16 mouse cellular contexts compared by ENCODE assay signal in genomic region chr11:50847047-50847446, GRCm38 (mm10). TPM values are rescaled to one million over a fixed set of nuclear protein-coding genes. Genes with fewer than 3 reads are reported as not detected.
DNase-seq lines count a peak whose midpoint lies in the region; ATAC-seq and TF ChIP-seq lines count a peak whose summit lies in the region.
"Had no signal": no experiment of that assay in that cellular context is flagged by ENCODE, and none has a peak within 500 bp of the region (broad histone marks: within the 10 kb centered on the region; RNA-seq: fewer than 3 reads in every experiment).

No protein-coding gene starts in this region.

- peaks cover 8% of the 10 kb centered on the region; the same call in 1 of the 2 replicates for H3K4me1 ChIP-seq in forebrain, embryonic 14.5 days (ENCODE audit: control insufficient read depth, insufficient read depth, low read length)
- H3K4me1 ChIP-seq in forebrain, embryonic 15.5 days = peaks cover 13% of the 10 kb centered on the region
- H3K4me1 ChIP-seq in liver, embryonic 14.5 days (replicated peaks; ENCODE audit: control insufficient read depth in 2 of 2, insufficient read depth in 2 of 2, low read length in 1 of 2) = no peaks in the 10 kb centered on the region
- peaks cover 19 to 55% of the 10 kb centered on the region in 2 experiments for H3K4me1 ChIP-seq in CH12.LX (ENCODE audit: control insufficient read depth in 1 of 2, insufficient read depth in 2 of 2)
- H3K4me1 ChIP-seq in cortical plate, adult 2 months (ENCODE audit: control insufficient read depth, insufficient read depth, low read length) = no peaks in the 10 kb centered on the region

- in situ Hi-C loops in CH12.LX (cut with MboI; ENCODE audit: low pct_ligation_motif_present, low pct_unique_long_range_greater_than_20kb, low sequenced_read_pairs) = no loop called here

- no peaks in the 10 kb centered on the region for H3K9me3 ChIP-seq in forebrain, embryonic 14.5 days (replicated peaks; ENCODE audit: control insufficient read depth, low read length)
- no peaks in the 10 kb centered on the region for H3K9me3 ChIP-seq in forebrain, embryonic 15.5 days
- no peaks in the 10 kb centered on the region for H3K9me3 ChIP-seq in liver, embryonic 14.5 days (ENCODE audit: control insufficient read depth, low read length)
- peaks cover 17% of the 10 kb centered on the region for H3K9me3 ChIP-seq in CH12.LX (replicated peaks; ENCODE audit: low read length)
- H3K9me3 ChIP-seq: kidney, embryonic 15.5 days had no signal

- no peaks in the 10 kb centered on the region for H3K36me3 ChIP-seq in forebrain, embryonic 14.5 days (ENCODE audit: control insufficient read depth, insufficient read depth, low read length)
- no peaks in the 10 kb centered on the region for H3K36me3 ChIP-seq in forebrain, embryonic 15.5 days
- no peaks in the 10 kb centered on the region for H3K36me3 ChIP-seq in liver, embryonic 14.5 days (replicated peaks; ENCODE audit: control insufficient read depth, insufficient read depth, low read depth)
- no peaks in the 10 kb centered on the region for H3K36me3 ChIP-seq in CH12.LX (replicated peaks in 1 of 2; ENCODE audit: control insufficient read depth in 1 of 2, insufficient read depth in 1 of 2, low read length in 1 of 2)
- H3K36me3 ChIP-seq: kidney, embryonic 15.5 days had no signal

- peak; percentile 42 for TF ChIP-seq CTCF in liver, embryonic 14.5 days (IDR thresholded peaks at IDR 0.05; ENCODE audit: low read depth)
- TF ChIP-seq CTCF in CH12.LX (conservative IDR thresholded peaks at IDR 0.05 in 1 of 2, IDR thresholded peaks at IDR 0.05 in 1 of 2; ENCODE audit: low read depth in 2 of 2, low read length in 2 of 2) = peak in 1 of 2 experiments; percentile 30; a peak in 2 of 4 replicates
- peak; percentile 54 for TF ChIP-seq CTCF in cortical plate, adult 2 months (IDR thresholded peaks at IDR 0.05; ENCODE audit: extremely low read depth, insufficient read depth, low read length)

- H3K4me3 ChIP-seq in forebrain, embryonic 14.5 days (ENCODE audit: low read depth, low read length) = no peak overlapping the region
- H3K4me3 ChIP-seq in forebrain, embryonic 15.5 days = no peak overlapping the region
- no peak overlapping the region for H3K4me3 ChIP-seq in liver, embryonic 14.5 days (ENCODE audit: insufficient read depth in 1 of 2, low read depth in 2 of 2, low read length in 2 of 2)
- no peak overlapping the region for H3K4me3 ChIP-seq in CH12.LX (replicated peaks in 1 of 3; ENCODE audit: low read depth in 2 of 3, low read length in 2 of 3, poor library complexity in 1 of 3)
- H3K4me3 ChIP-seq in cortical plate, adult 2 months (ENCODE audit: insufficient read depth, low read length) = no peak overlapping the region
- H3K4me3 ChIP-seq: kidney, embryonic 15.5 days had no signal

- no peak for TF ChIP-seq EP300 in liver, embryonic 14.5 days (IDR thresholded peaks at IDR 0.05; ENCODE audit: low read depth)
- TF ChIP-seq EP300 in CH12.LX (IDR thresholded peaks at IDR 0.05; ENCODE audit: low read length) = no peak

- no peak overlapping the region for H3K9ac ChIP-seq in forebrain, embryonic 14.5 days (ENCODE audit: low read length)
- no peak overlapping the region for H3K9ac ChIP-seq in forebrain, embryonic 15.5 days (replicated peaks)
- no peak overlapping the region for H3K9ac ChIP-seq in liver, embryonic 14.5 days (replicated peaks)
- no peak overlapping the region for H3K9ac ChIP-seq in CH12.LX (ENCODE audit: insufficient read depth, low read depth)
- H3K9ac ChIP-seq: kidney, embryonic 15.5 days had no signal

- no peak overlapping the region for H3K4me2 ChIP-seq in forebrain, embryonic 14.5 days (ENCODE audit: low read length)
- no peak overlapping the region for H3K4me2 ChIP-seq in forebrain, embryonic 15.5 days (replicated peaks)
- no peak overlapping the region for H3K4me2 ChIP-seq in liver, embryonic 14.5 days (ENCODE audit: low read depth)
- no peak overlapping the region for H3K4me2 ChIP-seq in CH12.LX (ENCODE audit: insufficient read depth, low read depth, poor library complexity, severe bottlenecking)
- H3K4me2 ChIP-seq: kidney, embryonic 15.5 days had no signal

- no peak overlapping the region for H3K27ac ChIP-seq in forebrain, embryonic 14.5 days (ENCODE audit: low read depth, low read length)
- no peak overlapping the region for H3K27ac ChIP-seq in forebrain, embryonic 15.5 days (replicated peaks)
- H3K27ac ChIP-seq in liver, embryonic 14.5 days = no peak overlapping the region
- H3K27ac ChIP-seq in CH12.LX (ENCODE audit: insufficient read depth, low read depth) = no peak overlapping the region
- H3K27ac ChIP-seq in cortical plate, adult 2 months (ENCODE audit: insufficient read depth, low read length) = no peak overlapping the region
- H3K27ac ChIP-seq: kidney, embryonic 15.5 days had no signal

- WGBS in forebrain, embryonic 14.5 days = 61% methylated on average over 5 of the region's 5 CpGs
- 67% methylated on average over 5 of the region's 5 CpGs for WGBS in forebrain, embryonic 15.5 days
- WGBS in liver, embryonic 14.5 days (ENCODE audit: insufficient replicate concordance) = 66% methylated on average over 5 of the region's 5 CpGs

- no peak; the same call in 1 of the 2 replicates for TF ChIP-seq RAD21 in CH12.LX (IDR thresholded peaks at IDR 0.05; ENCODE audit: low read depth, low read length)

- no peak for ATAC-seq in forebrain, embryonic 14.5 days
- no peak for ATAC-seq in forebrain, embryonic 15.5 days (replicated peaks)
- no peak for ATAC-seq in liver, embryonic 14.5 days (ENCODE audit: insufficient read depth)

- peak; percentile 23 for DNase-seq in forebrain, embryonic 14.5 days (ENCODE audit: low spot score)
- DNase-seq in liver, embryonic 14.5 days (ENCODE audit: low read depth in 3 of 3, low spot score in 3 of 3) = no peak
- DNase-seq in liver = no peak
- DNase-seq in CH12.LX (ENCODE audit: extremely low read depth) = peak; percentile 25
- no peak for DNase-seq in adrenal gland, postnatal 14 days
- DNase-seq in yolk sac, embryonic 10.5 days (ENCODE audit: low spot score) = no peak
- DNase-seq: adrenal gland, postnatal 10 days had no signal

- TF ChIP-seq POLR2A in CH12.LX (IDR thresholded peaks at IDR 0.05; ENCODE audit: low read depth, low read length) = no peak
- TF ChIP-seq POLR2A in cortical plate, adult 2 months (IDR thresholded peaks at IDR 0.05; ENCODE audit: extremely low read depth, insufficient read depth, low read length) = no peak

- dilution Hi-C loops in CH12.LX (cut with MboI; ENCODE audit: extremely low pct_ligation_motif_present, extremely low pct_unique_long_range_greater_than_20kb, low sequenced_read_pairs) = no loop called here

- no peaks in the 10 kb centered on the region for H3K79me2 ChIP-seq in CH12.LX (replicated peaks; ENCODE audit: control insufficient read depth, extremely low read depth, insufficient read depth, poor library complexity, severe bottlenecking)

- peaks cover 44% of the 10 kb centered on the region for H3K27me3 ChIP-seq in forebrain, embryonic 14.5 days (replicated peaks; ENCODE audit: control insufficient read depth, insufficient read depth, low read length)
- peaks cover 36% of the 10 kb centered on the region for H3K27me3 ChIP-seq in forebrain, embryonic 15.5 days
- H3K27me3 ChIP-seq in liver, embryonic 14.5 days (ENCODE audit: control insufficient read depth, insufficient read depth, low read length) = peaks cover 36% of the 10 kb centered on the region
- peaks cover 9% of the 10 kb centered on the region for H3K27me3 ChIP-seq in CH12.LX (replicated peaks)

RNA-seq across cellular contexts. Expression of gene Grm6, which starts 3.4 kb away (rescaled TPM):
- polyA plus RNA-seq in forebrain, embryonic 14.5 days (2014; fragmentation: Nextera tagmentation; extraction: Ambion mirVana) = not detected in 2 replicates
- not detected in 2 replicates for polyA plus RNA-seq in forebrain, embryonic 15.5 days (2015; fragmentation: Nextera tagmentation; extraction: Ambion mirVana)
- polyA plus RNA-seq in liver, embryonic 14.5 days (2012; rRNA removed) = 0.10 and 0.15 TPM in 2 replicates
- polyA plus RNA-seq in liver, embryonic 14.5 days (2014; fragmentation: Nextera tagmentation; extraction: Ambion mirVana) = 0.04 TPM in 1 of 2 replicates, not detected in the other
- total RNA-seq in CH12.LX (2012; rRNA removed) = 0.08 and 0.21 TPM in 2 replicates
- 0.23 and 0.42 TPM in 2 replicates for total RNA-seq in CH12.LX (2014; rRNA removed)
- polyA plus RNA-seq in CH12.LX (2012; ENCODE audit: insufficient read length, low read depth) = 0.74 and 1.0 TPM in 2 replicates
- not detected in 2 replicates for polyA plus RNA-seq in cortical plate, adult 2 months (2012; rRNA removed)
- total RNA-seq in adrenal gland, postnatal 14 days (2021) = 0.07 and 1.1 TPM in 2 replicates
- total RNA-seq: common myeloid progenitor, adult 5-6 weeks; left cerebral cortex, postnatal 25 days; megakaryocyte progenitor cell, adult 5-6 weeks had no signal
- polyA plus RNA-seq: heart, embryonic 16.5 days; kidney, embryonic 15.5 days; stomach, embryonic 14.5 days had no signal

RNA-seq across cellular contexts. Expression of gene Zfp879, which starts 5.7 kb away (rescaled TPM):
- polyA plus RNA-seq in forebrain, embryonic 14.5 days (2014; fragmentation: Nextera tagmentation; extraction: Ambion mirVana) = 1.9 and 2.0 TPM in 2 replicates
- polyA plus RNA-seq in forebrain, embryonic 15.5 days (2015; fragmentation: Nextera tagmentation; extraction: Ambion mirVana) = 2.1 and 2.5 TPM in 2 replicates
- polyA plus RNA-seq in liver, embryonic 14.5 days (2012; rRNA removed) = 0.04 and 0.08 TPM in 2 replicates
- polyA plus RNA-seq in liver, embryonic 14.5 days (2014; fragmentation: Nextera tagmentation; extraction: Ambion mirVana) = 0.04 and 0.13 TPM in 2 replicates
- total RNA-seq in CH12.LX (2012; rRNA removed) (not detected in 2 replicates), CH12.LX (2014; rRNA removed) (not detected in 2 replicates)
- not detected in 2 replicates for polyA plus RNA-seq in CH12.LX (2012; ENCODE audit: insufficient read length, low read depth)
- polyA plus RNA-seq in cortical plate, adult 2 months (2012; rRNA removed) = 1.6 TPM in 2 replicates
- total RNA-seq in adrenal gland, postnatal 14 days (2021) = 0.79 and 0.82 TPM in 2 replicates
- total RNA-seq: neutrophil, adult 5-6 weeks had no signal

RNA-seq across cellular contexts. Expression of gene Zfp354c, which starts 19.5 kb away (rescaled TPM):
- 56.7 and 77.1 TPM in 2 replicates for polyA plus RNA-seq in forebrain, embryonic 14.5 days (2014; fragmentation: Nextera tagmentation; extraction: Ambion mirVana)
- polyA plus RNA-seq in forebrain, embryonic 15.5 days (2015; fragmentation: Nextera tagmentation; extraction: Ambion mirVana) = 62.6 and 65.0 TPM in 2 replicates
- polyA plus RNA-seq in liver, embryonic 14.5 days (2012; rRNA removed) = 0.26 and 0.42 TPM in 2 replicates
- 0.65 and 0.69 TPM in 2 replicates for polyA plus RNA-seq in liver, embryonic 14.5 days (2014; fragmentation: Nextera tagmentation; extraction: Ambion mirVana)
- total RNA-seq in CH12.LX (2012; rRNA removed) (1.1 and 1.4 TPM in 2 replicates), CH12.LX (2014; rRNA removed) (1.9 and 2.1 TPM in 2 replicates)
- polyA plus RNA-seq in CH12.LX (2012; ENCODE audit: insufficient read length, low read depth) = 2.2 TPM in 2 replicates
- polyA plus RNA-seq in cortical plate, adult 2 months (2012; rRNA removed) = 16.4 and 18.8 TPM in 2 replicates
- 5.2 and 9.8 TPM in 2 replicates for total RNA-seq in adrenal gland, postnatal 14 days (2021)

RNA-seq across cellular contexts. Expression of gene Zfp454, which starts 40.4 kb away (rescaled TPM):
- polyA plus RNA-seq in forebrain, embryonic 14.5 days (2014; fragmentation: Nextera tagmentation; extraction: Ambion mirVana) = 17.7 and 18.4 TPM in 2 replicates
- polyA plus RNA-seq in forebrain, embryonic 15.5 days (2015; fragmentation: Nextera tagmentation; extraction: Ambion mirVana) = 15.5 and 15.9 TPM in 2 replicates
- 0.16 and 0.26 TPM in 2 replicates for polyA plus RNA-seq in liver, embryonic 14.5 days (2012; rRNA removed)
- polyA plus RNA-seq in liver, embryonic 14.5 days (2014; fragmentation: Nextera tagmentation; extraction: Ambion mirVana) = 0.22 and 0.38 TPM in 2 replicates
- total RNA-seq in CH12.LX (2012; rRNA removed) = not detected in 2 replicates
- not detected in 2 replicates for total RNA-seq in CH12.LX (2014; rRNA removed)
- not detected in 2 replicates for polyA plus RNA-seq in CH12.LX (2012; ENCODE audit: insufficient read length, low read depth)
- 5.1 and 5.6 TPM in 2 replicates for polyA plus RNA-seq in cortical plate, adult 2 months (2012; rRNA removed)
- total RNA-seq in adrenal gland, postnatal 14 days (2021) = 2.5 and 3.0 TPM in 2 replicates
- total RNA-seq: common myeloid progenitor, adult 5-6 weeks; megakaryocyte progenitor cell, adult 5-6 weeks; neutrophil, adult 5-6 weeks had no signal

Comparison
In these comparisons a context has a peak if more than half of its experiments do, and no peak if none do; other contexts are left out.
1. DNase-seq: peak in forebrain, embryonic 14.5 days (single experiment) and CH12.LX (single experiment); none in liver, embryonic 14.5 days (0 of 3), liver (single experiment), adrenal gland, postnatal 14 days (single experiment) and yolk sac, embryonic 10.5 days (single experiment).